In genomic region chr5:107147951-107148766, GRCm38 (mm10) we compare ENCODE assay signal across 8 mouse cellular contexts.
A peak's percentile ranks its signal among the peaks of the same experiment; 100 is the strongest.
DNase-seq lines count a peak whose midpoint lies in the region; ATAC-seq and TF ChIP-seq lines count a peak whose summit lies in the region.

No protein-coding gene starts in this region.

- peak overlapping the region; percentile 79 for H3K27ac ChIP-seq in heart, adult 2 months
- H3K27ac ChIP-seq in heart, embryonic 12.5 days (ENCODE audit: poor library complexity, severe bottlenecking): no peak overlapping the region
- no peak overlapping the region for H3K27ac ChIP-seq in midbrain, embryonic 15.5 days

- TF ChIP-seq CTCF in heart, adult 2 months (IDR thresholded peaks at IDR 0.05): no peak

- no peak for ATAC-seq in heart, embryonic 12.5 days (ENCODE audit: insufficient number of reproducible peaks, low FRiP score)
- ATAC-seq in midbrain, embryonic 15.5 days (replicated peaks): peak; percentile 63

- peak; percentile 56; the same call in 1 of the 2 replicates for TF ChIP-seq POLR2A in heart, adult 2 months (IDR thresholded peaks at IDR 0.05; ENCODE audit: insufficient read depth, low read depth, low read length)

- H3K9me3 ChIP-seq in heart, embryonic 12.5 days (replicated peaks): no peaks in the 10 kb centered on the region
- no peaks in the 10 kb centered on the region for H3K9me3 ChIP-seq in midbrain, embryonic 15.5 days

- DNase-seq in heart, adult 2 months: peak; percentile 85 to 90
- DNase-seq in cerebellum, adult 9-10 months: peak; percentile 65
- DNase-seq in gastrocnemius, postnatal 10 days: peak; percentile 69
- peak; percentile 73 for DNase-seq in kidney, adult 11 months
- DNase-seq in left cerebral cortex, postnatal 10 days (ENCODE audit: extremely low spot score in 1 of 2, low spot score in 2 of 2): peak; percentile 44 to 52
- DNase-seq in thymus, postnatal 25 days: peak; percentile 38

- peak; percentile 99 for TF ChIP-seq EP300 in heart, adult 2 months (IDR thresholded peaks at IDR 0.05; ENCODE audit: insufficient read depth, low read depth, low read length)

- 18% methylated on average over 13 of the region's 13 CpGs for WGBS in heart, adult 2 months
- WGBS in heart, embryonic 12.5 days: 62% methylated on average over 13 of the region's 13 CpGs
- whole genome bisulfite sequencing in midbrain, embryonic 15.5 days: 15% methylated on average over 13 of the region's 13 CpGs

- H3K27me3 ChIP-seq in heart, adult 2 months (ENCODE audit: control insufficient read depth, insufficient read depth, low read length): no peaks in the 10 kb centered on the region
- no peaks in the 10 kb centered on the region for H3K27me3 ChIP-seq in heart, embryonic 12.5 days (replicated peaks)
- no peaks in the 10 kb centered on the region for H3K27me3 ChIP-seq in midbrain, embryonic 15.5 days (replicated peaks)

- peaks cover 30% of the 10 kb centered on the region for H3K36me3 ChIP-seq in heart, adult 2 months (ENCODE audit: control insufficient read depth, insufficient read depth, low read length)
- peaks cover 9% of the 10 kb centered on the region for H3K36me3 ChIP-seq in heart, embryonic 12.5 days
- no peaks in the 10 kb centered on the region for H3K36me3 ChIP-seq in midbrain, embryonic 15.5 days (replicated peaks)

- no peak overlapping the region for H3K4me2 ChIP-seq in heart, embryonic 12.5 days
- no peak overlapping the region for H3K4me2 ChIP-seq in midbrain, embryonic 15.5 days

- no peak overlapping the region for H3K9ac ChIP-seq in heart, adult 2 months (ENCODE audit: low read depth, low read length)
- H3K9ac ChIP-seq in heart, embryonic 12.5 days: no peak overlapping the region
- no peak overlapping the region for H3K9ac ChIP-seq in midbrain, embryonic 15.5 days

- no peaks in the 10 kb centered on the region for H3K79me2 ChIP-seq in heart, adult 2 months (replicated peaks; ENCODE audit: control insufficient read depth, insufficient read depth, low read length)

- intact Hi-C loops in heart, adult 2 months (cut with DNase I): loop anchor here (10.0 kb wide), 1 partner anchor 153 kb away; no protein-coding TSS in a partner anchor
- intact Hi-C loops in left cerebral cortex, postnatal 10 days (cut with DNase I): no loop called here

- H3K4me1 ChIP-seq in heart, adult 2 months (ENCODE audit: control insufficient read depth, insufficient read depth, low read length): peaks cover 31% of the 10 kb centered on the region
- peaks cover 32% of the 10 kb centered on the region for H3K4me1 ChIP-seq in heart, embryonic 12.5 days (replicated peaks)
- peaks cover 31% of the 10 kb centered on the region for H3K4me1 ChIP-seq in midbrain, embryonic 15.5 days

- H3K4me3 ChIP-seq in heart, adult 2 months: no peak overlapping the region
- no peak overlapping the region for H3K4me3 ChIP-seq in heart, embryonic 12.5 days
- no peak overlapping the region for H3K4me3 ChIP-seq in midbrain, embryonic 15.5 days
